ENCODE assay signal across 8 mouse cellular contexts in genomic region chr10:79745898-79746773, GRCm38 (mm10). TPM values are rescaled to one million over a fixed set of nuclear protein-coding genes. Genes with fewer than 3 reads are reported as not detected.
A peak's percentile ranks its signal among the peaks of the same experiment; 100 is the strongest.
DNase-seq lines count a peak whose midpoint lies in the region; ATAC-seq and TF ChIP-seq lines count a peak whose summit lies in the region.

Gene Polrmt, minus strand, starts transcription at chr10:79746581.

- no peaks in the 10 kb centered on the region for H3K27me3 ChIP-seq in E14TG2a.4 (ENCODE audit: insufficient read depth, low read length)
- H3K27me3 ChIP-seq in forebrain, embryonic 12.5 days = no peaks in the 10 kb centered on the region
- H3K27me3 ChIP-seq in heart, postnatal 0 days (ENCODE audit: control insufficient read depth, insufficient read depth, low read length) = no peaks in the 10 kb centered on the region
- no peaks in the 10 kb centered on the region for H3K27me3 ChIP-seq in liver, embryonic 16.5 days (ENCODE audit: control insufficient read depth, insufficient read depth, low read depth, low read length)
- no peaks in the 10 kb centered on the region for H3K27me3 ChIP-seq in neural tube, embryonic 13.5 days
- H3K27me3 ChIP-seq in testis, adult 2 months (ENCODE audit: control insufficient read depth, insufficient read depth, low read length) = no peaks in the 10 kb centered on the region

- H3K9me3 ChIP-seq in E14TG2a.4 (ENCODE audit: low read length) = peaks cover 21% of the 10 kb centered on the region
- no peaks in the 10 kb centered on the region for H3K9me3 ChIP-seq in forebrain, embryonic 12.5 days
- no peaks in the 10 kb centered on the region for H3K9me3 ChIP-seq in heart, postnatal 0 days (replicated peaks; ENCODE audit: control insufficient read depth, low read length)
- H3K9me3 ChIP-seq in liver, embryonic 16.5 days (replicated peaks; ENCODE audit: control insufficient read depth, low read length) = no peaks in the 10 kb centered on the region
- H3K9me3 ChIP-seq in neural tube, embryonic 13.5 days = no peaks in the 10 kb centered on the region

- TF ChIP-seq EP300 in heart, postnatal 0 days (IDR thresholded peaks at IDR 0.05; ENCODE audit: low read depth) = no peak

- H3K4me2 ChIP-seq in forebrain, embryonic 12.5 days = peak within 1 kb of the TSS; percentile 69
- peak within 1 kb of the TSS; percentile 77 for H3K4me2 ChIP-seq in heart, postnatal 0 days (ENCODE audit: low read depth, low read length)
- H3K4me2 ChIP-seq in liver, embryonic 16.5 days (ENCODE audit: low read depth, low read length) = peak within 1 kb of the TSS; percentile 82
- H3K4me2 ChIP-seq in neural tube, embryonic 13.5 days = peak within 1 kb of the TSS; percentile 79

- 4% methylated on average over 38 of the region's 38 CpGs for WGBS in forebrain, embryonic 12.5 days
- 4% methylated on average over 38 of the region's 38 CpGs for WGBS in heart, postnatal 0 days
- 3% methylated on average over 38 of the region's 38 CpGs for WGBS in liver, embryonic 16.5 days (ENCODE audit: insufficient replicate concordance)
- 4% methylated on average over 38 of the region's 38 CpGs for WGBS in neural tube, embryonic 13.5 days

- peaks cover 47% of the 10 kb centered on the region for H3K4me1 ChIP-seq in E14TG2a.4 (replicated peaks; ENCODE audit: low read depth, low read length)
- H3K4me1 ChIP-seq in forebrain, embryonic 12.5 days = peaks cover 10% of the 10 kb centered on the region
- H3K4me1 ChIP-seq in heart, postnatal 0 days (ENCODE audit: control insufficient read depth, insufficient read depth) = peaks cover 3% of the 10 kb centered on the region; the same call in 1 of the 2 replicates
- peaks cover 19% of the 10 kb centered on the region for H3K4me1 ChIP-seq in liver, embryonic 16.5 days (ENCODE audit: control insufficient read depth, low read depth, low read length)
- peaks cover 16% of the 10 kb centered on the region for H3K4me1 ChIP-seq in neural tube, embryonic 13.5 days (replicated peaks)
- peaks cover 4% of the 10 kb centered on the region for H3K4me1 ChIP-seq in testis, adult 2 months (ENCODE audit: control insufficient read depth, insufficient read depth, low read length)

- no peak for TF ChIP-seq CTCF in E14TG2a.4 (conservative IDR thresholded peaks at IDR 0.05; ENCODE audit: low read length)
- peak; percentile 35 for TF ChIP-seq CTCF in heart, postnatal 0 days (IDR thresholded peaks at IDR 0.05; ENCODE audit: low read depth)
- no peak for TF ChIP-seq CTCF in testis, adult 2 months (IDR thresholded peaks at IDR 0.05; ENCODE audit: control insufficient read depth, insufficient read depth, insufficient replicate concordance, low read depth, low read length)

- peak within 1 kb of the TSS; percentile 89 for H3K4me3 ChIP-seq in E14TG2a.4 (replicated peaks; ENCODE audit: low read length)
- H3K4me3 ChIP-seq in forebrain, embryonic 12.5 days (replicated peaks) = peak within 1 kb of the TSS; percentile 63
- peak within 1 kb of the TSS; percentile 64 for H3K4me3 ChIP-seq in heart, postnatal 0 days (ENCODE audit: low read depth, low read length)
- H3K4me3 ChIP-seq in liver, embryonic 16.5 days (ENCODE audit: low read depth, low read length) = peak within 1 kb of the TSS; percentile 72
- H3K4me3 ChIP-seq in neural tube, embryonic 13.5 days = peak within 1 kb of the TSS; percentile 53
- H3K4me3 ChIP-seq in testis, adult 2 months (ENCODE audit: control insufficient read depth, low read depth, low read length) = peak within 1 kb of the TSS; percentile 88

- peaks cover 42% of the 10 kb centered on the region for H3K36me3 ChIP-seq in E14TG2a.4 (ENCODE audit: insufficient read depth, low read length)
- peaks cover 27% of the 10 kb centered on the region for H3K36me3 ChIP-seq in forebrain, embryonic 12.5 days (replicated peaks)
- H3K36me3 ChIP-seq in heart, postnatal 0 days (replicated peaks; ENCODE audit: control insufficient read depth, insufficient read depth, low read length) = peaks cover 33% of the 10 kb centered on the region
- peaks cover 5% of the 10 kb centered on the region for H3K36me3 ChIP-seq in liver, embryonic 16.5 days (ENCODE audit: control insufficient read depth, insufficient read depth)
- peaks cover 35% of the 10 kb centered on the region for H3K36me3 ChIP-seq in neural tube, embryonic 13.5 days
- no peaks in the 10 kb centered on the region; the same call in 1 of the 2 replicates for H3K36me3 ChIP-seq in testis, adult 2 months (ENCODE audit: control insufficient read depth, insufficient read depth, low read length)

- TF ChIP-seq POLR2A in testis, adult 2 months (IDR thresholded peaks at IDR 0.05; ENCODE audit: control insufficient read depth, low read depth, low read length) = peak; percentile 84

- peak; percentile 97 for ATAC-seq in forebrain, embryonic 12.5 days (ENCODE audit: low FRiP score)
- ATAC-seq in heart, postnatal 0 days (ENCODE audit: insufficient read depth, low read depth) = peak; percentile 98
- peak; percentile 99 for ATAC-seq in liver, embryonic 16.5 days (ENCODE audit: low read depth)
- ATAC-seq in neural tube, embryonic 13.5 days (ENCODE audit: low read depth) = peak; percentile 95

- peak within 1 kb of the TSS; percentile 65 for H3K9ac ChIP-seq in forebrain, embryonic 12.5 days
- peak within 1 kb of the TSS; percentile 75 for H3K9ac ChIP-seq in heart, postnatal 0 days (replicated peaks; ENCODE audit: low read depth, low read length)
- peak within 1 kb of the TSS; percentile 68 for H3K9ac ChIP-seq in liver, embryonic 16.5 days (ENCODE audit: low read depth, low read length)
- peak within 1 kb of the TSS; percentile 66 for H3K9ac ChIP-seq in neural tube, embryonic 13.5 days

- H3K27ac ChIP-seq in forebrain, embryonic 12.5 days = no peak within 1 kb of the TSS
- H3K27ac ChIP-seq in heart, postnatal 0 days (ENCODE audit: low read depth) = no peak within 1 kb of the TSS
- peak within 1 kb of the TSS; percentile 80 for H3K27ac ChIP-seq in liver, embryonic 16.5 days (ENCODE audit: low read length)
- 0 out of 2 replicates have a peak within 1 kb of the TSS, but pooled peaks have one; percentile 25 for H3K27ac ChIP-seq in neural tube, embryonic 13.5 days (replicated peaks)
- peak within 1 kb of the TSS; percentile 30 for H3K27ac ChIP-seq in testis, adult 2 months (ENCODE audit: control insufficient read depth, insufficient read depth, low read depth, low read length)

- peak; percentile 96 for DNase-seq in c-Kit-positive CD71-positive TER-119-positive erythroid progenitor cells, embryonic 14.5 days (ENCODE audit: low spot score)
- peak; percentile 97 for DNase-seq in heart, postnatal 0 days (ENCODE audit: low spot score)
- DNase-seq in kidney, postnatal 4 days = peak; percentile 95 to 98

RNA-seq across cellular contexts. Expression of gene Polrmt, which starts in this region (rescaled TPM):
- polyA plus RNA-seq in forebrain, embryonic 12.5 days (2016; fragmentation: Nextera tagmentation; extraction: Ambion mirVana) = 43.7 and 47.6 TPM in 2 replicates
- total RNA-seq in heart, postnatal 0 days (2014; rRNA removed; ENCODE audit: low replicate concordance) = 36.9 and 56.2 TPM in 2 replicates
- polyA plus RNA-seq in heart, postnatal 0 days (2015; fragmentation: Nextera tagmentation; extraction: Ambion mirVana) = 25.1 and 26.3 TPM in 2 replicates
- polyA plus RNA-seq in liver, embryonic 16.5 days (2015; fragmentation: Nextera tagmentation; extraction: Ambion mirVana) = 13.4 and 14.4 TPM in 2 replicates
- 40.7 and 41.2 TPM in 2 replicates for polyA plus RNA-seq in neural tube, embryonic 13.5 days (2015; fragmentation: Nextera tagmentation; extraction: Ambion mirVana)
- polyA plus RNA-seq in testis, adult 2 months (2012; rRNA removed) = 30.6 and 32.5 TPM in 2 replicates

Comparison
In these comparisons a context has a peak if more than half of its experiments do, and no peak if none do; other contexts are left out.
1. H3K27ac ChIP-seq: peak in liver, embryonic 16.5 days (single experiment), neural tube, embryonic 13.5 days (single experiment) and testis, adult 2 months (single experiment); none in forebrain, embryonic 12.5 days (single experiment) and heart, postnatal 0 days (single experiment).
2. Peak in every context shown above with its lines, with median percentiles within 50 percentile points of each other: H3K4me3 ChIP-seq, DNase-seq, ATAC-seq, H3K4me2 ChIP-seq and H3K9ac ChIP-seq.